Mouse (Mus musculus) erythroid progenitor cell, adult 5-6 weeks (primary cell): ENCODE data around the gene Zdhhc22. TPM values are rescaled to one million over a fixed set of nuclear protein-coding genes. Genes with fewer than 3 reads are reported as not detected.
A peak's percentile ranks its signal among the peaks of the same experiment; 100 is the strongest.

Experiments used
- ATAC-seq: replicated peaks from 2 replicates; pipeline ENCODE4 v1.8.0; 2016; ENCODE audit warnings: moderate number of reproducible peaks, mild to moderate bottlenecking, moderate TSS enrichment, inconsistent platforms; ENCODE audit not compliant: poor library complexity, low FRiP score, severe bottlenecking
- total RNA-seq, 2 experiments: library from RNA; stranded (forward) in 1 of 2; stranded (reverse) in 1 of 2; fragments of 150-400 nt in 1 of 2; fragments of 186-747, 209-891 nt in 1 of 2; gene quantifications; 2 replicates each; pipeline versions ENCODE4 v1.2.3 to v1.2.4; 2015 to 2017; ENCODE audit warnings: low replicate concordance in 2 of 2

Zdhhc22 gene
- total RNA-seq, 2 experiments from 2014 or later, result not detected

DNA sequence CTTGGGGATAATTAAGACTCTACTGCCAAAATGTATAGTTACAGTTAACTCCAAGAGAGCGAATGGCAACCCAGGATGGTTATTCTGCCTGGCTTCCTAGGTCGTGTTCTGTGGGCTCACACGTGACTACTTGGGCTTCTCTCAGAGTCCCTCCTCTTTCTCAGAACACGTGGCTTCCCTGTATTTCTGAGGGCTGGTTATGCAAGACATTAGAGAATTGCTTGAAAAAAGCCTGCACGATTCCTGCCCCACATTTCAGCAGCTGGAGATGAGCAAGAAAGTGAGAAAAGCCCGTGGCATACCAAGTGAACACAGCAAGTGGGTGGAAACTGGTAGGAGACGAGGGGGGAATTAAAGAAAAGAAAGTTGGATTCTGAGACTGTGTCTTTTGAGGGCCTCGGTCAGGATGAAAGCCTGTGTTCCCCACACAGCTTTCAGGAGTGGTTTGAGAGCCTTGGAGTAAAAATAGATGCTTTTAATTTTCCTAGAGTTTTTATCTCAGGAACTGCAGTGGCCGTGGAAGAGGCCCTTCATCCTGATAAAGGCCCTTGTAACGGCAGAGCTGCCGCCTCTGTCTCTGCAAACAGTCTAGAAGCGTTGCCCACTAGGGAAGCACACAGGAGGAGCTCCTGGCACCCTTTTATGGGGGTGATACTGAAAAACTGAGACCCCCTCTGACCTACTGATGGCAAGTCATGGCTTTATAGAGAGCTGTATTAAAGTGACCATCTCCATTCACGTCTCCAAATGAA is 21.6 kb downstream of the Zdhhc22 start:
- ATAC-seq, result peak; percentile 41

GRCm38 (mm10) chr12:86965237-86965799 is 24.9 kb downstream of the Zdhhc22 start:
- no peak for ATAC-seq

DNA sequence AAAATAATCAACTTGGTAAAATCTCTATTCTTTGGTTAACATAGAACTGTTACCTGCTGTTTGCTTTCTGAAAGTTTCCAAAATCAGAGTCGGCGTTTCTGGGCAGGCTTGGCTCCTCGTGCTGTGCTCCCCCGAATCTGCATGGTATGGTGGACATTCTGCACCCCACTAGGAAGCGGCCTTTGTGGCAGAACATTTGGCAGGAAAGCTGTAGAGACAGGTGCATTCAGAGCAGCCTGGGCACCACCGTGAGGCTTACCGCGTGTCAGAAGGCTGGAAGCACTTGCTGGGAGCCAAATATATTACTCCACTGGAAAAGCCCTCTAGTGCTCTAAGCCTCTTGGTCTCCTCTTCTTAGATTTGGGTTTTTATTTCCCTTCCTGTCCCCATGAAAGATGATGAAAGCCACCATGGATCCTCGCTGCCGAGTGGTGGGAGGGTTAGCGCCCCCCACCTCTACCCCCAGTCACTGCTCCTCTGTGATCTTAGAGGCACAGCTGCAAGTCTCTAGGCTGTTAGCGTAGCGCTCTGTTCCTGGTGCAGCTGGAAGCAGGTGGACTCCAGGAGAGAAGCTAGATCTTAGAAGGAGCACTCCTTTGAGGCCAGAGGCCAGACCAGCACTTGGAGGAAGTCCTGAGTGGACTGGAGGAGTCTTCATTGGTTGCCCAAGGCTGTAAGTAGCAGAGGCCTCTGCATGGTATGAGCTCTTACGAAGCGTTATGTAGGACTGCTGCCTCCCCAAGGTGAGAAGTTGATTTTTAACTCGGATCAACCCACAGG is 25.8 kb downstream of the Zdhhc22 start:
- no peak for ATAC-seq

GRCm38 (mm10) chr12:86961589-86962344 is 28.5 kb downstream of the Zdhhc22 start:
- no peak for ATAC-seq

GRCm38 (mm10) chr12:86960791-86961335 is 29.4 kb downstream of the Zdhhc22 start:
- no peak for ATAC-seq

DNA sequence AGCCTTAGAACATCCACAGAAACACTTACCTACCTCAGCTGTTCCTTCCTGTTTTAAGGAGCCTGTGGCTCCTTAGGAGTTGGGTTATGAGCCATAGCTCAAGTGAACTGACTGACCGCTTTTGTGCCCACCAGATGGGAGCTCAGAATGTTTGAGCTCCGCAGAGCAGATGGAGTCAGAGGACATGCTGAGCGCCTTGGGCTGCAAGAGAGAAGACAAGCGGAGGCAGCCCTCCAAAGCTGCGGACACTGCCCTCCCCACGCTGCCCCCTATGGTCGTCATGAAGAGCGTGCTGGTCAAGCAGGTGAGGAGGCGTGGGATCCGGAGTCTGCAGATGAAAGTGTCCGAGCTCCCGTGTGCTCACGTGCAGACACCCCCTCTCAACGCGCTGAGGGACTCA is 30.1 kb downstream of the Zdhhc22 start:
- ATAC-seq, result no peak

- ATAC-seq, result no peak
These were observed 30.6 kb downstream of the Zdhhc22 start for GRCm38 (mm10) chr12:86959661-86960060.

DNA sequence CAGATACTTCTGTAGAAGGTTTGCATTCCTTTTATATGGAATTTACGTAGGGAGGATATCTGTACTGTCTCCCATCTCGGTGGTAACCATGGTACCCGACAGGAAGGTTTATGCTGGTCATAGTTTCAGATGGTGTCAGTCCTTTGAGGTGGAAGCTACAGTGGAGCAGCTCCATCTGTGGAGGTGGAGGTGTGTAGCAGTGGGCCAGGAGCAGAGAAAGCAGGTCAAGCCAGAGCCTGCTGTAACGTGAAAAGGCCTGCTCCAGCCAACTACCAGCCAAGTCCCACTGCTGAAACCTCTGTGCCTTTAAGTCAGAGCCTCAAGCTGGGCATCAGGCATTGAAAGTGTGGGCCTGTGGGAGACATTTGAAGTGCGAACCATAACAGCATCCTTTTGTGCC is 31.7 kb downstream of the Zdhhc22 start:
- ATAC-seq, result no peak

DNA sequence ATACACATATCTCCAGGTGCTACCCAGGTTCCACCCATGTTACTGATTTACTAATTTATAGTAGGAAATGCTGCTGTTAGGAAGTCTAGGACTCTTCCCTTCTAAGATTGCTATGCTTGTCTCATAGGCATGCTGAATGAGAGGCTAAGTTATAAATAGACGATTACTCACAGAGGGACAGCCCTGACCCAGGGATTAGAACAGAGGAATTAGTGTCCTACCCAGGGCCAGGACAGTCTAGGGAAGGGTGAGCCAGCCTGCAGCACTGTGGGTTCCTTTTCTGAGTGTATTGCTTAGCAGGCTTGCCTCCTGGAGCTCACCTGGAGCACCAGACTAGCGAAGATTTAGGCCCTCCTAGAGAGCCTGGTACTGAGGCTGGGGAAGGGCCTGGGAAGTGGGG is 34.3 kb downstream of the Zdhhc22 start:
- ATAC-seq, result no peak

- ATAC-seq, result no peak
These were observed 37.8 kb downstream of the Zdhhc22 start for GRCm38 (mm10) chr12:86952331-86952850.

- ATAC-seq, result no peak
These were observed 39.3 kb downstream of the Zdhhc22 start for GRCm38 (mm10) chr12:86950961-86951360.

DNA sequence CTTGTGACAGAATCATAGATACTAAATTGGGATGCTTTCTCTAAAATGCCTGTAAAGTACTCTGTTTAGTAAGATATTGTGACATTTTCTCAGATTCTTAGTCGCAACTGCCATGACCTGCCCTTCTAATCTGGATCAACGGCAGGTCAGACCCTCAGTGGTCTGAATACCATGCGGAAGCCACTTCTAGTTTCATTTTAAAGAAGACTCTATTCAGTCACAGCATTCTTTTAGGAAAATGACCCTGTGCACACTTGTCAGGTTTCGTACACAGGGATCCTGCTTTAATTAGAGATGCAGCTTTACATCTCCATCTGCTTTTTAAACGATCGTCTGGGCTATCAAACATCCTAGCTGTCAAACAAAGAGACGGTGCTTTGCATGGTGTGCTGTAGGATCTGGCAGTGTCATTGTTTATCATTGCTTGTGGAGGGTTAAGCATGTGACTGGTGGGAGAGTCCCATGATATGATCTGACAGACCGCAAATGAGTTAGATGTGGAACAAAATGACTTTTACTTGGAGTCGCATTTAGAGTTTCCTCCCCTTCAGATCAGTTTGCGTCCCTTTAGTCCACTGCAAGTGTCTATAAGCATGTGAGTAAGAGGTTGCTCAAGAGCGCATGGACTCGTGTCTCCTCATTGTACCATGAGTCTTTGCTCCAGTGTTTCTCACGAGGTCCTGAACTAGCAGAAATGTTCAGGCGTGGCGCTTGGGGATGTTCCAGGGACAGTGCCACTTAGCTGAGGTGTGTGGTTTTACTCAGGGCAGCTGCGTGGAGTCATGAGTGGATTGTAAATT is 39.9 kb downstream of the Zdhhc22 start:
- no peak for ATAC-seq

DNA sequence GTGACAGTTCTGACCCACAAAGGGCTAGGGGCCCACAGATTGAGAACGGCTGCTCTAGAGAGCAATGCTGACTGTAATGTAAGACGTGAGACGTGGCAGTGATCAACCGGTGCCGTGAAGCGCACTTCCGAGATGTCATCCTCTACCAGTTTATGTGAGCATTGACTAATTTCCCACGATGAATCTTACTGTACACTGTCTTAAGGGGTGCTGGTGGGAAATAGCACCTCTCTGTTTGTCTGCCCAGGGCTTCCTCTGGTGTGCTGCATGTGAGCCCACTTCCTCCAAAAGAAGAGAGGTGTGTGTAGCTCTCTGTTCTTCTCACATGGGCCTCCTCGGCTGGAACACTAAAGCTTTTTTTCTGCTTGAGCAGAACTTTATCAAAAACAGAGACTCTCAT is 40.7 kb downstream of the Zdhhc22 start:
- ATAC-seq, result no peak

DNA sequence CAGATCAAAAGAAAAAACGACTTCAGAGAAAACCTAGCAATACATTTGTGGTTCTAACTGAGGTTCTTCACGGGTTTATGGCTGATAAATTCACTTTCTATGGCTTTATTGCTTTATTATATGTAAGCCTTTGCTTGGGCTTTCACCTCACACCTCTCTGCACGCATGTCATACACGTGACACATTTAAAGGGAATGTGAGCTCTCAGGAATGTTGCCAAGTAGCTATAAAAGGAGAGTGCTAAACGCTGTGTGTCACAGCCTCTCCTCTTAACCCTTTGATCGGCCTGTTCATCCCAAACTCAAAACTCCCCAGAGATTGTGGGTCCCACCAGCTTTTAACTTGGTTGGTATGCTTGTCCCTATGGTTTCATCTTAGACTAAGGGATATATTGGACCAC is 41.6 kb downstream of the Zdhhc22 start:
- no peak for ATAC-seq

DNA sequence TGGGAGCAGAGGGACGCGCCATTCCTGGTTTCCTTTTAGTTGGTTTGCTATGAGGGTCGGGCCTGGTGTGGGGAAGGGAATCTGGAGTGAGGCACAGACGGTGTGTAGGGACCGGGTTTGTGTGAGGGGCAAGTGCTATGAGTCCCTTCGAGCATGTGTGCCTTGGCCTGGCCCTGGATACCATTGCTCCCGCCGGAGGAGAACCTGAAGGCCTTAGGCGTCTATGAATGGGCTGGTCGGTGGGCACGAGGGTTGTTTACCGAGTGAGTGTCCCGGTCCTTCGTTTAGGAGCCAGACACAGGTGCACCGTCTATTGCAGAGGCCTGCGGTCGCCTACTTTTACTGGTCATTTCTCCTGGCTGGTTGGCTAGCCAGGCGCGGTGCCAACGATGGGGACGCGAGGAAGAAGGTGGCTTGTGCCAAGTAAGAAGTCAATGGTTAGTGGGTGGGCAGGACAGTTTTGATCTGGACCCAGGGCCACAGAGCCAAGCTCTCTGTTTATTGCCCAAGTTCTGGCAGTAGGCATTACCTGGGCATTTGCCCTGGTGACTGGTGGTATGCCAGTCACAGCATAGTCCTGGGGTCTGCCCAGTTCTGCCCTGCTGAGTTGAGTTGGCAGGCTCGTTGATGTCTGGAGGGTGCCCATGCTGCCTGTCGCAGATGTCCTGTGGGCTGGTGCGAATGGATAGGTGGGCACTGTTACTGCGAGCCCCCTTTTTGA is 42.4 kb downstream of the Zdhhc22 start:
- peak; percentile 28 for ATAC-seq

DNA sequence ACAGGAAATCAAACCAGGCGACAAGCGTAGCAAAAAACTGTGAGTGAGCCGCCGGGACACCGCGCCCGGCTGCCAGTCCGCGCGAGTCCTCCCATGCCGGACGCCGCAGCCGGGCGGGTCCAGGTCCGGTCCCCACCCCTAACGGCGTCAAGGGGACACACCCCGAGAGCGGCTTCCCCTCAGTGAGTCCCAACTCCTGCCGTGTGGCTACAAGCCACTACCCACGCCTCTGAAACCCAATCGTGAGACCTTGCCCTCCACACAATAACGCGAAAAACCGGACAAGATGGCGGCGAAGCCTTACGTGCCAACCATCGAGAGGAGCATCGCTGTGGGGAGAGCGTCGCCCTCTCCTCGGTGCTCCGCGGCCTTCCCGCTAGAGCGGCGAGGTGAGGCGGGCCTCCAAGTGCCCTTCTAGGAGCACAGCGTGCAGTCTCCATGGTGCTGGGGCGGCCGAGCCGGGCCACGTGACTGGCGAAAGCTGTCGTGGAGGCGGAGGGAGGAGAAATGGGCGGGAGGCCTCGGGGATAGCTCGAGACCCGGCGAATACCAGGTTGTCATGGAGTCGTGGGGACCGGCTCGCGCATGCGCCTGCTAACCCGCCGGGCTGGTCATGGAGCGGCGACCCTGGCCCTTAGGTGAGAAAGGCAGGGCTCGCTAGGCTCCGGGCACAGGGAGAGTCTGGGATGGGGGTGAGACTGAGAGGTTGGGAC is 43.2 kb downstream of the Zdhhc22 start, which contains the start of gene Cipc:
Gene Cipc, plus strand, starts transcription at position 182 of the 713 bp plus-strand sequence.
- ATAC-seq, result peak; percentile 91

- no peak for ATAC-seq
These were observed 43.9 kb downstream of the Zdhhc22 start for GRCm38 (mm10) chr12:86946301-86946781.
